Mouse (Mus musculus) myocyte (in vitro differentiated cells): ENCODE results near the gene Trim67. TPM values are rescaled to one million over a fixed set of nuclear protein-coding genes. Genes with fewer than 3 reads are reported as not detected.

ENCODE experiments used
- H3K27me3 ChIP-seq: one replicate; pipeline ENCODE4 v1.6.1; 2011; ENCODE audit not compliant: control insufficient read depth, insufficient read depth, insufficient read length
- H3K36me3 ChIP-seq: one replicate; pipeline ENCODE4 v1.6.1; 2011; ENCODE audit not compliant: control insufficient read depth, insufficient read depth
- H3K4me2 ChIP-seq: one replicate; pipeline ENCODE4 v1.6.1; 2011; ENCODE audit warnings: low read depth, control low read depth
- H3K4me3 ChIP-seq: one replicate; pipeline ENCODE4 v1.5.1; 2011; ENCODE audit warnings: mild to moderate bottlenecking, control low read depth, moderate library complexity
- H3K79me2 ChIP-seq: one replicate; pipeline ENCODE4 v1.6.1; 2011; ENCODE audit not compliant: control insufficient read depth, insufficient read depth
- H3ac ChIP-seq: one replicate; pipeline ENCODE4 v1.6.1; 2011; ENCODE audit not compliant: control insufficient read depth, insufficient read length
- CEBPB ChIP-seq: IDR thresholded peaks from 2 replicates; pipeline ENCODE4 v1.6.1; 2011; ENCODE audit warnings: mild to moderate bottlenecking, moderate library complexity; ENCODE audit not compliant: poor library complexity, insufficient read depth, severe bottlenecking
- E2F4 ChIP-seq: IDR thresholded peaks from one replicate; pipeline ENCODE4 v1.6.1; 2011; ENCODE audit warnings: mild to moderate bottlenecking, control low read depth, moderate library complexity; ENCODE audit not compliant: insufficient read depth
- MAX ChIP-seq: IDR thresholded peaks from one replicate; pipeline ENCODE4 v1.6.1; 2011; ENCODE audit warnings: low read depth, mild to moderate bottlenecking, control low read depth
- MYOD1 ChIP-seq, 3 experiments: IDR thresholded peaks; one replicate each; pipeline ENCODE4 v1.6.1; 2011; ENCODE audit warnings: control low read depth in 2 of 3, low read depth in 2 of 3, mild to moderate bottlenecking in 2 of 3, moderate library complexity in 1 of 3; ENCODE audit not compliant: insufficient read length in 2 of 3, control insufficient read depth in 1 of 3
- MYOG ChIP-seq, 3 experiments: IDR thresholded peaks; one replicate each; pipeline ENCODE4 v1.6.1; 2011; ENCODE audit warnings: control low read depth in 2 of 3, low read depth in 2 of 3, mild to moderate bottlenecking in 2 of 3; ENCODE audit not compliant: insufficient read length in 2 of 3, control insufficient read depth in 1 of 3, insufficient read depth in 1 of 3
- POLR2A ChIP-seq: IDR thresholded peaks from one replicate; pipeline ENCODE4 v1.6.1; 2011; ENCODE audit warnings: low read depth, mild to moderate bottlenecking, control low read depth, moderate library complexity; ENCODE audit not compliant: insufficient read length
- POLR2AphosphoS2 ChIP-seq: IDR thresholded peaks from one replicate; pipeline ENCODE4 v1.6.1; 2011; ENCODE audit warnings: low read depth, control low read depth; ENCODE audit not compliant: insufficient read length
- REST ChIP-seq: IDR thresholded peaks from one replicate; pipeline ENCODE4 v1.6.1; 2011; ENCODE audit warnings: mild to moderate bottlenecking, control low read depth, moderate library complexity; ENCODE audit not compliant: insufficient read depth, insufficient read length
- SRF ChIP-seq: IDR thresholded peaks from one replicate; pipeline ENCODE4 v1.6.1; 2011; ENCODE audit warnings: low read depth; ENCODE audit not compliant: control insufficient read depth, insufficient read length
- TCF12 ChIP-seq: IDR thresholded peaks from one replicate; pipeline ENCODE4 v1.6.1; 2011; ENCODE audit warnings: mild to moderate bottlenecking, control low read depth; ENCODE audit not compliant: poor library complexity, insufficient read depth, severe bottlenecking
- TCF3 ChIP-seq: IDR thresholded peaks from one replicate; pipeline ENCODE4 v1.6.1; 2011; ENCODE audit warnings: low read depth, control low read depth; ENCODE audit not compliant: insufficient read length
- USF1 ChIP-seq: IDR thresholded peaks from one replicate; pipeline ENCODE4 v1.6.1; 2011; ENCODE audit warnings: low read depth, mild to moderate bottlenecking, control low read depth, moderate library complexity
- polyA plus RNA-seq: library from polyadenylated mRNA; unstranded; fragments of >200 nt; fragmentation: generic; extraction: Trizol; gene quantifications from one replicate; pipeline ENCODE4 v1.2.1, GENCODE M21; 2012; ENCODE audit warnings: missing spikeins

Trim67 gene
- polyA plus RNA-seq, 1 experiment = 0.01 TPM

DNA sequence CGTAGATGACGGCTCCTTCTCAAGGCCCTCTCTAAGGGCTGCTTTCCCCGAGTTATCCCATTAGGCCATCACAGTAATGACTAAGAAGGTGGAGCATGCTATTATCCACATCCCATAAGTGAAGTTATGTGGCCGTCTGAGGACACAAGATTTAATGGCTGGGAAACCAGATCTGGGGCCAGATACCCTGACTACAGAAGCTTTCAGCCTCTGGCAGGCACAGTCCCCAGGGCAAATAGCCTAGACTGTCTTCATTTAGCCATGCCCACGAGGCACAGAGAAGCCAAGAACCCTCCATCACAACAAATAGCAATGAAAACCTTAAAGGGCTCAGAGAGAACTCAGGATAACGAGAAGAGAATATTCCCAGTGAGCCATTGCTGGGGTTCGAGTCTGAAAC is 29.8 kb upstream of the Trim67 start:
- H3K4me3 ChIP-seq = no peak overlapping the region
- H3K79me2 ChIP-seq = no peaks in the 10 kb centered on the region
- H3ac ChIP-seq = no peak overlapping the region
- no peak for TF ChIP-seq REST
- TF ChIP-seq MYOG (IDR thresholded peaks at IDR 0.05; ENCODE audit: control insufficient read depth in 1 of 3, insufficient read depth in 1 of 3, insufficient read length in 2 of 3, low read depth in 2 of 3) = no peak
- no peak for TF ChIP-seq MAX
- TF ChIP-seq E2F4 = no peak
- TF ChIP-seq MYOD1 (IDR thresholded peaks at IDR 0.05; ENCODE audit: control insufficient read depth in 1 of 3, insufficient read length in 2 of 3, low read depth in 2 of 3) = no peak
- TF ChIP-seq TCF12 = no peak
- no peak for TF ChIP-seq POLR2AphosphoS2
- TF ChIP-seq TCF3 = no peak
- TF ChIP-seq USF1 = no peak
- TF ChIP-seq CEBPB = no peak
- no peak for TF ChIP-seq POLR2A
- no peak for TF ChIP-seq SRF
- H3K36me3 ChIP-seq = no peaks in the 10 kb centered on the region
- no peak overlapping the region for H3K4me2 ChIP-seq
- H3K27me3 ChIP-seq = peaks cover 53% of the 10 kb centered on the region

- H3K27me3 ChIP-seq = peaks cover 13% of the 10 kb centered on the region
- no peaks in the 10 kb centered on the region for H3K36me3 ChIP-seq
- H3ac ChIP-seq = no peak overlapping the region
- H3K4me3 ChIP-seq = no peak overlapping the region
- no peaks in the 10 kb centered on the region for H3K79me2 ChIP-seq
- TF ChIP-seq CEBPB = no peak
- no peak for TF ChIP-seq POLR2A
- no peak for TF ChIP-seq USF1
- no peak for TF ChIP-seq TCF3
- no peak for TF ChIP-seq MYOD1 (IDR thresholded peaks at IDR 0.05; ENCODE audit: control insufficient read depth in 1 of 3, insufficient read length in 2 of 3, low read depth in 2 of 3)
- TF ChIP-seq TCF12 = no peak
- no peak for TF ChIP-seq E2F4
- no peak overlapping the region for H3K4me2 ChIP-seq
These were observed 20.5 kb upstream of the Trim67 start for GRCm38 (mm10) chr8:124772389-124772788.

DNA sequence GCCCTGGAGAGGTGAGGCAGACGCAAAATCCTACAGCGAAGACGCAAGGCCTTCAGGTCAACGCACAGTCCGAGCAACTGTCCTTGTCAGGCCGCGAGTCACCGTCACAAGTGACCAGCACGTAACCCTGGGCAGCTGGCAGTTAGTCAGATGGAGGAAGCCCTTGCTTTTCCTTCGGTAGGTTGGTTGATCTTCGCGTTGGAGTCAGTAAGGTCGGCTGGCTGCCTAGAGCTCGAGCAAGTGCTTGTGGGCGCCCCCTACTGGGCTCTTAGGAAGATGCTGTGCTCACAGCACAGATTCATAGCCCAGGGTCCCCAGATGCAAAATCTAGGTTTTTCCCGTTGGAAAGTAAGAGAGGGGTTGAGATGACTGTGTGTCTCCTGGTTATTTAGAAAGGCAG is 17.2 kb upstream of the Trim67 start:
- no peak overlapping the region for H3K4me3 ChIP-seq
- no peak overlapping the region for H3K4me2 ChIP-seq
- H3ac ChIP-seq = no peak overlapping the region
- H3K27me3 ChIP-seq = peaks cover 10% of the 10 kb centered on the region
- H3K36me3 ChIP-seq = no peaks in the 10 kb centered on the region
- TF ChIP-seq REST (no peak), MAX (no peak), E2F4 (no peak)
- H3K79me2 ChIP-seq = no peaks in the 10 kb centered on the region

GRCm38 (mm10) chr8:124780236-124780635 is 12.7 kb upstream of the Trim67 start:
- no peak overlapping the region for H3K4me3 ChIP-seq
- H3K4me2 ChIP-seq = peak overlapping the region; percentile 19
- TF ChIP-seq TCF12 = no peak
- no peak for TF ChIP-seq MYOD1 (IDR thresholded peaks at IDR 0.05; ENCODE audit: control insufficient read depth in 1 of 3, insufficient read length in 2 of 3, low read depth in 2 of 3)
- no peak for TF ChIP-seq POLR2AphosphoS2
- TF ChIP-seq MAX = no peak
- no peaks in the 10 kb centered on the region for H3K79me2 ChIP-seq
- H3K27me3 ChIP-seq = peaks cover 10% of the 10 kb centered on the region
- no peak overlapping the region for H3ac ChIP-seq
- H3K36me3 ChIP-seq = no peaks in the 10 kb centered on the region

GRCm38 (mm10) chr8:124782431-124782830 is 10.5 kb upstream of the Trim67 start:
- Histone ChIP-seq H3K4me2 (no peak overlapping the region), H3K4me3 (no peak overlapping the region), H3K27me3 (peaks cover 14% of the 10 kb centered on the region), H3K79me2 (no peaks in the 10 kb centered on the region), H3K36me3 (no peaks in the 10 kb centered on the region), H3ac (no peak overlapping the region)
- TF ChIP-seq CEBPB (no peak), TCF12 (no peak), REST (no peak), MYOG (IDR thresholded peaks at IDR 0.05; ENCODE audit: control insufficient read depth in 1 of 3, insufficient read depth in 1 of 3, insufficient read length in 2 of 3, low read depth in 2 of 3) (no peak), TCF3 (no peak)

- H3K27me3 ChIP-seq = peaks cover 14% of the 10 kb centered on the region
- no peak overlapping the region for H3K4me3 ChIP-seq
- TF ChIP-seq USF1 (peak; percentile 39), TCF12 (no peak), MYOG (IDR thresholded peaks at IDR 0.05; ENCODE audit: control insufficient read depth in 1 of 3, insufficient read depth in 1 of 3, insufficient read length in 2 of 3, low read depth in 2 of 3) (no peak), POLR2A (no peak), SRF (no peak)
- no peaks in the 10 kb centered on the region for H3K79me2 ChIP-seq
- no peaks in the 10 kb centered on the region for H3K36me3 ChIP-seq
- H3ac ChIP-seq = no peak overlapping the region
- H3K4me2 ChIP-seq = no peak overlapping the region
These were observed 9.7 kb upstream of the Trim67 start for GRCm38 (mm10) chr8:124783228-124783627.
